Mouse (Mus musculus) hematopoietic stem cell, adult 5-6 weeks (primary cell): ENCODE measurements at regions not wholly inside any gene's neighbourhood (a gene's known extent, or its start where the extent isn't known, plus 50 kb on each side); places are given as distances from the start of the nearest gene placed in this dataset.

Source experiments
- ATAC-seq, 2 experiments: fragments of 125-278 bp in 1 of 2; replicated peaks in 1 of 2; 2 replicates each; pipeline ENCODE4 v1.8.0; 2016 to 2017; ENCODE audit warnings: inconsistent platforms in 2 of 2, mild to moderate bottlenecking in 2 of 2, moderate number of reproducible peaks in 2 of 2, low read depth in 1 of 2, moderate TSS enrichment in 1 of 2; ENCODE audit not compliant: low FRiP score in 2 of 2, poor library complexity in 2 of 2, severe bottlenecking in 2 of 2, insufficient read depth in 1 of 2, low TSS enrichment in 1 of 2

GRCm38 (mm10) chr13:39950203-39950602 lies 411.0 kb downstream of the Ofcc1 start:
- ATAC-seq = no peak

GRCm38 (mm10) chr13:39935216-39935615 lies 426.0 kb downstream of the Ofcc1 start:
- no peak for ATAC-seq

- no peak for ATAC-seq
Measured at GRCm38 (mm10) chr13:39931487-39931886, 429.8 kb downstream of the Ofcc1 start.

- ATAC-seq = no peak
Measured at GRCm38 (mm10) chr13:39928573-39928972, 432.7 kb downstream of the Ofcc1 start.

- no peak for ATAC-seq
Measured at GRCm38 (mm10) chr13:39924366-39924765, 436.9 kb downstream of the Ofcc1 start.

GRCm38 (mm10) chr13:39923113-39923512 lies 438.1 kb downstream of the Ofcc1 start:
- peak; percentile 93 to 98 for ATAC-seq

- no peak for ATAC-seq
Measured at GRCm38 (mm10) chr13:39907720-39908119, 453.5 kb downstream of the Ofcc1 start.

GRCm38 (mm10) chr13:39904264-39904663 lies 457.0 kb downstream of the Ofcc1 start:
- ATAC-seq = no peak

GRCm38 (mm10) chr13:39903319-39903718 lies 457.9 kb downstream of the Ofcc1 start:
- no peak for ATAC-seq

- ATAC-seq = no peak
Measured at GRCm38 (mm10) chr13:39899332-39899731, 461.9 kb downstream of the Ofcc1 start.

- no peak for ATAC-seq
Measured at GRCm38 (mm10) chr13:39898412-39898979, 462.8 kb downstream of the Ofcc1 start.

GRCm38 (mm10) chr13:39894159-39894558 lies 467.1 kb downstream of the Ofcc1 start:
- ATAC-seq = no peak

GRCm38 (mm10) chr13:39881066-39881465 lies 480.2 kb downstream of the Ofcc1 start:
- no peak for ATAC-seq

GRCm38 (mm10) chr13:39880136-39880535 lies 481.1 kb downstream of the Ofcc1 start:
- ATAC-seq = no peak

GRCm38 (mm10) chr13:39877361-39878141 lies 483.7 kb downstream of the Ofcc1 start:
- ATAC-seq = no peak

GRCm38 (mm10) chr13:39852257-39852800 lies 508.9 kb downstream of the Ofcc1 start:
- no peak for ATAC-seq

GRCm38 (mm10) chr13:39849391-39849790 lies 511.9 kb downstream of the Ofcc1 start:
- ATAC-seq = no peak

- ATAC-seq = no peak
Measured at GRCm38 (mm10) chr13:39836053-39836584, 525.1 kb downstream of the Ofcc1 start.
